Mouse (Mus musculus): Measurements from ENCODE around the gene Txndc17.

Gene Txndc17

DNA sequence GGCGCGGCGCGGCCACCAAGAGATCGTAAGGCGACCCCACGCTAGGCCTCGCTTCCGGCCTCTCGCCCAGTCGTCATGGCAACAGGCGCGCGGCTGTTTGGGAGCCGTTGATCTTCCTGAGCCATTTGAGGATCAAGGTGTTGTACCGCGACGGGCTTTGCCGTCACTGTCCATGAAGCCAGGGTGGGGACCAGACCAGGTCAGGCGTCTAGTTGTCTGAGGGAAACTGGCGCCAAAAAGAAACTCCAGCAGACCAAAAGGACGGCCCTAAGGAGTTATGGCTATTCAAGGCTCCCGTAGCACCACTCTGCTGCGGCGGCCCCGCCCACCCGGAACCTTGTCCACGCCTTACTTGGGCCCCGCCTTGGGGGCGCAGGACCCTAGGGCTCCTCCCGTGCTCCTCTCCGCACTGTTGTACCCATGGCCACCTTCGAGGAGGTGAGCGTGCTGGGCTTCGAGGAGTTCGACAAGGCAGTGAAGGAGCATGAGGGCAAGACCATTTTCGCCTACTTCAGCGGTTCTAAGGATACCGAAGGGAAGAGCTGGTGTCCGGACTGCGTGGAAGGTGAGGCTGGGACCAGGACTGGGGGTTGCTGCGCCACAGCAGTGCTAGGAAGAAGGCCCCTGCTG lies at the start of gene Txndc17, which contains the start of gene 4933427D14Rik:
Gene Txndc17 (plus strand): TSS at position 344 of the 630 bp plus-strand sequence.
Gene 4933427D14Rik (minus strand): TSS at position 256 of the 630 bp plus-strand sequence.
- under 1% methylated on average over 42 of the region's 42 CpGs for WGBS

DNA sequence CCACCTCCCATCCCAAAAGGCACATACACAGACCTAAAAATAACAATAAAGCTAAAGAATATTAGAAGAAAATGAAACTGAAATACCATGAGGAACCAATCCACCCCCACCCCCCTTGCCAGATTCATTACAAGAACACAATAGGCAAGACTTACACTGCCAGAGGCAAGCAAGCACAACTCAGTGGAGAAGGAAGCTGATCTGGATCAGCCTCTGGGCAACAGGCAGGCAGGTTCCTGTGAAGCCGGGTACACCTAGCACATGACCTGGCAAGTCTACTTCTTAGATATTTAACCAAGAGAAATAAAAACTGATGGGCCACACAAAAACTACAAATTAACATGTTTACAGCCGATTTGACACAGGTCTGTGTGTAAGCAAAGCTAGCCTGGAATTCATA lies 44.1 kb upstream of the Txndc17 start:
- 91% methylated on average over 2 of the region's 2 CpGs for WGBS

DNA sequence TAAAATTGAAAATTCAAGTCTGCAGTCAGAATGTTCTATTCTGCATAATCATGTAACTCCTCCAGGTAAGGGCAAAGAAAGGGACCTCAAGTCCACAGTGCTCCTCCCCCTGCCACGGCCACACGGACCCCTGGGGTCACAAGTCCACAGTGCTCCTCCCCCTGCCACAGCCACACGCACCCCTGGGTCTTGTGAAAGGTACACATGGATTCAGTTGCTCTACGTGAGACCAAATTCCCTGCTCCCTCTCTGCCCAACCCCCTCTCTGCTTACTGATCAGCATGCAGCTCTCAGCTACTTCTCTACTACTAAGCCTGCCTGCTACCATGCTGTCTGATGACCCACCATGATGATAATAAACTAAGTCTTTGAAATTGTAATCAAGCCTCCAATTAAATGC lies 37.5 kb upstream of the Txndc17 start:
- WGBS = 97% methylated on average over 4 of the region's 4 CpGs

DNA sequence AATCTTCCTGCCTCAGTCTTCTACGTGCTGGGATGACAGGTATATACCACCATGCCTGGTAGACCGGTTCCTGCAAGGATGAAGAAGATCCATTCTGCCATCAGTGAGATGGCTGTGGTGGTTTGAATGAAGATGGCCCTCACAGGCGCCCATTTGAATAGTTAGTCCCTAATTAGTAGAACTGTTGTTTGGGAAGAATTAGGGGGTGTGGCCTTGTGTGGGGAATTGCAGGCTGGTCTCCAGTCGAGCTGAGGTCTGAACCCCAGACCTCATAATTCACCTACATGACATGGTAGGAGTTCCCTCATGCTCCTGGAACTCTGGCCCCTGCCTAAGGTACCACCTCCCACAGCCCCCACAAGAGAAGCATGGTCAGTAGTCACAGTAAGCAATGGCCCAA lies 35.4 kb upstream of the Txndc17 start:
- 77% methylated on average over 4 of the region's 4 CpGs for WGBS

DNA sequence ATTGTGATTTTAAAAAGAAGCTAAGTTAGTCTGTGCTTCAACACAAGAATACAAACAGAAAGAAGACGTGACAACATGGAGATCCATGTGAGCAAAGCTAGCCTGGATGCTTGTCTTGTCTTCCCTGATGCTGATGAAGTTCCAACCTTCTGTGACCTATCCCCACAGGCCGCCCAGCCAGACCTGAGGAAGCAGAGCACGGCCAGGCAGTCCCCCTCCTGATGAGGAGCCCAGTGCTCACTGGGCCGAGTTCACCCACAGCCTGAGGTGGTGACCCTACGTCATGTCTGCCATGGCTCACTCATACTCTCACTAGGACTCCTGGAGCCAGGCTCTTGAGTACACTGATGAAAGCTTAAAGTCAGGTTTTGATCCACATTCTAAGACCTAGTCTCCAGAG lies 33.8 kb upstream of the Txndc17 start:
- 90% methylated on average over 5 of the region's 5 CpGs for WGBS

DNA sequence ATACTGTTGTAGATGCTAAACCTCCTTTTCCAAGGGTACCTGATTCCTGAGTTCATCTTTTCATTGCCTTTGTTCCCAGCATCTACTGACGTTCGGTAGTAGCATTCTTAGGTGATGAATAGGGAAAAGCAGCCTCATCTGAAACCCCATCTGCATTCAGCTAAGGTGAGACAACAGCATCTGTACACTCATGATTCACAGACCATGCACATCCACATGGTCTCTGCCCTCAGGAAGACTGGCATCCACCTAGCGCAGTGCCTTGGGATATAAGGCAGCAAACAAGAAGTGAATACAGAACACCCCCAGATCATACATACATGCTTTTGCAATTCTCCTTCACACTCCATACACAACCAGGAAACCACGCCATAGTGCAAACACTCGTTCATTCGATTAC lies 32.6 kb upstream of the Txndc17 start:
- WGBS = 92% methylated on average over 6 of the region's 6 CpGs

DNA sequence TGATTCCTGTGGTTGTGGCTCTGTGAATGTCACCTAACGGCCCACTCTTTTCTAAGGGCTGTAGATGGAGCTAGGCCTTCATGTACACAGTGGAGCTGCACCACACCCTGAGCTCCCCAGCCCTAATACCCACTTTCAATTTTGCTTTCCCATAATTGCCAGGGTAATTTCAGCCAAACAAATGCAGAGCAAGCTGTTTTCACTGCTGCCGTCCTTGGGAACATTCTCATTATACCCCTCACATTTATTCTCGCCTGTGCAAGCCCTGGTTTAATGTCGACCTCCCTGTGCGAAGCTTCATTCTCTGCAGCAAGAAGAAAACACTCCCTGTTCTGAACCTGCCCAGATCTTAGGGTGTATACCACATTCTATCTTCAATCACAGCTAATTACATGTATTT lies 31.4 kb upstream of the Txndc17 start:
- 63% methylated on average over 5 of the region's 5 CpGs for WGBS

DNA sequence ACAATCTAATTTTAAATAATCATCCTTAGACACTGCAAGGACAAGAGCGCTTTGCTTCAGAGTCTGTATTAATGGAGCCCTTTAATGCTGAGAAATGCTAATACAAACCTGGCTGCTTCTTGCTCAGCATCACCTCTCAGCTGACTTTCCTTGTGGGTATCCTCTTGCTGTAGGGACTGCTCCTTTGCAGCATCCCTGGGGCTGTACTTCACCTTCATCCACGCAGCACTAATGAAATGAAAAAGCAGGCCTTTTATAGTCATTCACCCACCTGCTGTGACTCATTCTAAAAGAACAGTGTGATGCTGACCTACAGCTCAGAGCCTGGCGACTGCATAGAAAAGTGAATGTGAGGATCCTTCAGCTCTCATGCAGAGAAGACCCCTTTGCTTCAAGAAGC lies 30.8 kb upstream of the Txndc17 start:
- 53% methylated on average over 3 of the region's 3 CpGs for WGBS

DNA sequence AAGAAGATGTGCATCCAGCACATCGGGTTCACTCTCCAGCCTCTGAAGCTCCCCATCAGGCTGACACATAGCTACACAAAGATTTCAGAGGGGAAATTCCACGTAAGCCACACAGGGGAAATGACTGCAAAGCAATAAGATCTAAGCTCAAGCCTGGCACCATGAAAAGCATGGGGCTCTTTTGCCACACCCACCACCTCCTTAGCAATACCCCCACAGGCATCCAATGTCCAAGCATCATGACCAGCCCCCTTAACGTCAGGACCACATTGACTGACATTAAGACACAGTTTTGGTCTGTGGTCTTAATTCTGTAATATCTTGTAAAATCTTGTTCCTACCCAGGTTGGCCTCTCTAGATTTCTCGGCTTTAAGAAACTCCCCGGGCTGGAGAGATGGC lies 26.8 kb upstream of the Txndc17 start:
- WGBS = 93% methylated on average over 5 of the region's 5 CpGs

DNA sequence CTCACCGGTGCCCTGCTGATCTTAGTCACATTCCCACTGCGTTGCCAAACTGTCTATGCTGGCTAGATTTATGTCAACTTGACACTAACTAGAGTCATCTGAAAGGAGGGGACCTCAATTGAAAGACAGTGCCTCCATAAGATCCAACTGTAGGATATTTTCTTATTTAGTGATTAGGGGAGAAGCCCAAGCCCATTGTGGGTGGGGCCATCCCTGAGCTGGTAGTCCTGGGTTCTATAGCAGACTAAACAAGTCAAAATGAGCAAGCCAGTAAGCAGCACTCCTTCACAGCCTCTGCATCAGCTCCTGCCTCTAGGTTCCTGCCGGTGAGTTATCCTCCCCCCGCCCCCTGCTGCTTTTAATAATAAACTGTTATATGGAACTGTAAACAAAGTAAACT lies 26.2 kb upstream of the Txndc17 start:
- WGBS = 82% methylated on average over 4 of the region's 4 CpGs

DNA sequence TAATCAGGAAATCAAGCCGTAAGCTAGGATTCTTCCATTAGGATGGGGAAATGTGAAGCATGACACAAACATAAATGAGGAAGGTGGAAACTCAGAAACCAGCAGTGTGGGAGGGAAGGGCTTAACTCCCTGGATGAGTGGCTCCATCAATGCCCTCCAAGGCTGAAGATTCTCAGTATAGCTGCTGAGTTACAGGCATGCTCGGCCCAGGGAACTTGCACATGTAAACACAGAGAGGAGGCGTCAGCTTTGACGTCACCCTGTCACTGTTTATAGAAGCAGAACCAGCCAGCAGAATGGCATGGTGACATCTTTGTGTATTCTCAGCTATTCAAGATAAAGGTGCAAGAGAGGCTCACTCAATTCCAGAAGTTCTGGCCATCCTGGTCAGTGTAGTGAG lies 23.1 kb upstream of the Txndc17 start:
- WGBS = 57% methylated on average over 4 of the region's 4 CpGs

DNA sequence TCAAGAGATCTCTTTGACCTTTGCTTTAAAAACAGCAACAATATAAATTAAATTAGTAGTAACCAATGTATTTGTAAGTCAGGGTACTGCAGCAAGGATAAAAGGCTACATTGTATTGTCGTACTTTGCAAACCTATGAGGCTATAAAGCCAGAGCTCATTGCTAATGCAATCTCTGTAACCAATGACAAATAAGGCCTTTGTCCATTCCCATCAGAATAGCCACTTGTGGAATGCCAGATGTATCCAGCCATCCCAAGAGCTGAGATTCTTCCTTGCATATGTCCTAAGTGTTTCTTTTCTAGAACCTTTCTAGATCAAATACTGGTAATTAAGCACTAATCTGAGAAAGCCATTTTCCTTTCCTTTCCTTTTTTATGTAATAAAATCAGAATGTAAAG lies 16.5 kb upstream of the Txndc17 start:
- WGBS = 72% methylated on average over 1 of the region's 1 CpGs

DNA sequence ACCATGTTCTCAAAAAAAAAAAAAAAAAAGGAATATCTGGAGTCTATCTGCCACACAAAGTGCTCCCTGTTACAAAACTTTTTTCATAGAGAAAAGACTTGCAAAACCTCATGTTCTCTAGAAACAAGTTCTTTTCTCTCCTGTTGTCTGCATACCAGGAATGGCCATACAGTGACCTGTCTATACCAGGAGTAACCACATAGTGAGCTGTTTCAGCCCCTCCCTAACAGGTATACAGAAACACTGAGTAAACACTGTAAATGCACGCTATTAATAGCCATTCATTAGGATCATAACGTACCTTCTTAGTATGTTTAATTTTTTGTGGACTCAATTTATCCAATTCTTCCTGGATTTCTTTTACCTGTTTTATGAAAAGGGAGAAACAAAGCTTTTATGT lies 13.1 kb upstream of the Txndc17 start:
- WGBS = 84% methylated on average over 2 of the region's 2 CpGs

DNA sequence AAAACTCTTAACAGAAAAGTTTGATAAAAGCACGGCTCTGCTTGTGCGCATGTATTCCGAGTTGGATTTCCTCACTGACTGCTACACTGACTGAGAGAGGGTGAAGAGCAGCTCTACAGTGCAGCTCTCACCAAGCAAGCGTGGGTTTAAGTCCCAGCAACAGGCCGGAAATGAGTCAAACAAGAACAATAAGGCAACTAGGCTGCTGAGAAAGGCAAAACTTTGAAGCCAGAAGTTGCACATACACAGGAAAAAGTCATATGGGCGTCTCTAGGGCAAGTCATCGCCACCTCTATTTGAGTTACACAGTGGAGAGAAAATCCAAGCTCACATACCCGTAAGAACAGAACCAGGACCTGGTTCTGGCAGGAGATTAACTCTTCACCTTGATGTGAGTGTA lies 10.8 kb upstream of the Txndc17 start:
- 62% methylated on average over 8 of the region's 8 CpGs for WGBS

DNA sequence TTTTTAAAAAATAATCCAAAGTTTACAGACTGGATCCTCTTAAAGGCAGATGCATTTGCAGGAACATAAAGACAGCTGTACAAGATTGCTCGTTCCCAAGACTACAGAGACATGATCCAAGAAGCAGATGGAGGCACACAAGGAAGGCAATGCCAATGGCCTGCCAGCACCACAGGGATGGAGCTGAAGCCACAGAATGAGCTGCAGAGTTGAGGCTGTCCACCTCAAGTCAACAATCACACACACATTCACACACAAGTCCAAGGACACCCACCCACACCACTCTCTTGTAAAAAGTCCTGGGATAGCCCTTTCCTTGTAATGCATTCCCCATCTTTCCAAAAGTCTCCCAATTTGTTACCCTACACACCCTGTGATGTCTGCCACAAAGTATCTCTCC lies 3.9 kb upstream of the Txndc17 start:
- WGBS = 34% methylated on average over 1 of the region's 1 CpGs

DNA sequence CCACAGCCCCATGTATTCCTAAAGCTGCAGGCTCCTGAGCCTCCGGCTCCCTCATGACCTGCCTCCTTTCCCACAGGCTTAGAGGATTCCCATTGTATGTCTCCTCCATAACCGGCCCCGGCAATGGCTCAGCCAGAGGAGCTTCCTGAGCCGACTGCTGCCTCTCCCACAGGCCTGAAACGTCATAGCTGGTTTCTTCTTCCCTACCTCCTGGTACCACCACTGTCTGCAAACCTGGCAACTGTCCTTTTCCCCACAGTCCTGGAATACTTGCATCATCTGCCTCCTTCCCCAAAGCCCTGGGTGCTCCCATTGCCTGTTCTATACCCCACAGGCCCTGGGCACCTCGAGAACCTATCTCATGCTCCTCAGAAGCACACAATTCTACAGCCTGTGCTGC lies 2.1 kb upstream of the Txndc17 start:
- WGBS = 50% methylated on average over 6 of the region's 6 CpGs

DNA sequence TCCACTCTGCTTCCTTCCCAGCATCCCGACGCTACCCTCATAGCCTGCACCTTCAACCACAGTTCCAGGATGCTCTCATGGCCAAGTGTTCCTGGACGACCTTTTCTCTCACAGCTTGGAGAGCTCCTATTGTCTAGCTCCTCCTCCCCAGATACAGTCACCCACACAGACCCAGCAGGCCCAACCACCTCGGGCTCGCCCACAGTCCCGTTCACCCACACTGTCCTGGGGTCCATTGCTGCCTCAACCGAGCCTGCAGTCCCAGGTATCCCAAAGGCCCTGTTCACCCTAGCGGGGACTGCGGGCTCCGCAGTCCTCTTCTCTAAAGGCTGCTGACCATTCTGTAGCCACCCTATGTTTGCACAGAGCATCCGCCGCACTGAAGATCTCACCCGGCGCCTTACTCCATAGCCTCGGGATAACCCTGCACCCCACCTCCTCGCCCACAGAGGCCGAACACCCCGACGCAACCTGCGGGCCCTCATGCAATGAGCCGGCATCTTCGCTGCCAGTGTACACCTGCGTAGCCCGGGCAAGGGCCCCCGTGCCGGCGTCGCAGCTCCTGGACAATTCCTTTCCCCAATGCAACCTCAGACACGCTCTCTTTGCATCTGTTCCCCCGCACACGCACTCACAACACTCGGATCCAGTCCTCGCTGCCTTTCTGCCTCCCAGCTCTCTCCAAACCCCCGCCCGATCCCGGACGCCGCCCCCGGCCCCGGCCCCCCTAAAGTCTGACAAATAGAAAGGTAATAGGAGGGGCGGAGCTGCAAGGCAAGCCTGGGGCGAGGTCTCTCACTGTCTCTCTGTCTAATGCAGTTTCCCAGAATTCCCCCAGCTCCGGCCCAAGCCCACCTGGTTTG lies 775 bp upstream of the Txndc17 start, which contains the start of gene Gm43951:
Gene Gm43951 (minus strand): TSS at position 500 of the 863 bp plus-strand sequence.
- under 1% methylated on average over 43 of the region's 43 CpGs for WGBS

DNA sequence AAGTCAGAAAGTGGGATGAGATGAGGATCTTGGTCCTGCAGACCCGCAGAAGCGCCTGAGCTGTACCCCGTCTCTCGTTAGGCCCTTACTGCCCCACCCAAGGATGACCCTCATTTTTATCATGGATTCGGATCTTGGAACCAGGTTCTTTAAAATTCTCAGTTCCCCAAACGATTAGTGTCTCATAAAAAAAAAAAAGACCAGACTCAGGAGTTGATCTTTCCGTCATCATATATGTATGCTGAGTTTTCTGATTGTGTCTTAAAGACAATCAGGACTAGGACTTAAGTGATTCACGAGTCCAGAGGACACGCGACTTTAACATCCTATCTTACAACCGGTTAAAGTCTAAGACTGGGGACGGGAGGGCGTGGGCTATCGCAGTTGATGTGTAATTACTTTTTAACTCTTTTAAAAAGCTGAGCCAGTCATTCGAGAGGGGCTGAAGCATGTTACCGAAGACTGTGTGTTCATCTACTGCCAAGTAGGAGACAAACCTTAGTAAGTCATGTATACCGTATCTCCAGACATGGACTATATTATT lies 559 bp downstream of the Txndc17 start:
- WGBS = 6% methylated on average over 17 of the region's 17 CpGs

DNA sequence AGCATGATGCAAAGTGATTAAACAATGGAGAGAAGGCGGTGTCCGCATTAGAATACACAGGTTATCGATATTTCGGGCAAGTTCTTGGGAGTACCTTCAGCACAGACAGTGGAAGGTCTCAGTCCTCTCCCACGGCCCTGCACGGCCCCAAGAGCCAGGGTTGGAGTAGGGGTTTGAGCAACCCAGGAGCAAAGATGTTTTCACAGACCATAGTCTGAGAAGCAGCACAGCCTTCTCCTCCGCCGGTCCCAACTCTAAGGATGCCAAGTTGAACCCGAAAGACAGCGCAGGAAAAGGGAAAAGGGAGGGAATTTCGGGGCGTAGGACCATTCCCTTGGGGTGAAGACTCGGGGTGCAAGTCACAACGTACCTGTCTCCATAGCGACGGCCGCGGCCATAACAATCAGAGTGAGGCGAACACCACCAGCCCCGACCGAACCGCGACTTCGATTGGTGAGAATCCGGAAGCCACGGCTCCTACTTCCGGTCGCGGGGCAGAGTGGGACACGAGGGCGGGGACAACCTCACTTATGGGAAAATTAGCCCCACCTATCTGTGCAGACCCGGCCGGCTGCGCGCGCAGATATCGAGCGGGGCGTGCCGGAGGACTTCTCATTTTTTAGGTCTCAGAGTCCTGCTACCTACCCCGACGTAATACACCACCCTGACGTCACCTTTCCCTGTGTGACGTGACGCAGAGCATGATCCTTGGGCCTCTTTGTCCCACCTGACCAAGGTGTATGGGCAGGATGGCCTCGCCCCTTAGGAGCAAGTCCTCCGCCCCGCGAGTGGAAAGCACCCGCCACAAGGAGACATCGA lies 7.5 kb downstream of the Txndc17 start:
- under 1% methylated on average over 51 of the region's 51 CpGs for WGBS

DNA sequence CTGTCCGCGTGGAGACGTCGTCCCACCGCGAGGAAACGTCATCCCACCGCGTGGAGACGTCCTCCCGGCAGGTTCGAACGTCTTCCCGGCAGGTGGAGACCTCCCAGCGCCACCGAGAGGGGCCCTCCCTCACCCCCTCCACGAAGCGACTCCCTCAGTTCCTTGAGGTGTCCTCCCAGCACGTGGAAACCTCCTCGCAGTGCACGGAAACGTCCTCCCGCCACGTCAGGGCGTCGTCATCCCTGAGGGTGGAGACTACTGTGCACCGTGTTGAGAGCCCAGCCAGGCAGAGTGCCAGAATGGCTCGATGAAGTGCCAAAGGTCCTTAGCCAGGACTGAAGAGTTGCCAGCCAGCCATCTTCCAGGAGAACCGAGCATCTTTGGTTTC lies 8.1 kb downstream of the Txndc17 start, which contains the start of gene Med31:
Gene Med31 (minus strand): TSS at position 183 of the 388 bp plus-strand sequence.
- WGBS = 1% methylated on average over 29 of the region's 29 CpGs

DNA sequence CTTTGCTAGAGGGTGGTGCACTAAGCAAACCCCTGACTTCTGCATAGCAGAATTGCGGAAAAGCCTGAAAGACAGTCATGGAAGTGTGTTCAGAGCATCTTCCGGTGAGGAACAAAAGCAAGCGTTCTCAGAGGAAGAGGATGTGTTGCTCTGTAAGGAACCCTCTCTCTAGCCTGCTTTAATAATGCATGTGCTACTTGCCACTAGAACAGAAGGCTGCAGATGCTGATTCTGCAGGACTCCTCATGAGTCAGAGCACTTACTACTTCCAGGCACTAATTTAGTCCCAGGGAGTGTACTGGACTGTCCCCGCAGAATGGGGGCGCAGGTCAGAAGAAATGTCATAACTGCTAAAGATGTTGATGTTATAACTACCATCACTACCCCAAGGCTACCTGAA lies 9.8 kb downstream of the Txndc17 start:
- WGBS = 49% methylated on average over 5 of the region's 5 CpGs

DNA sequence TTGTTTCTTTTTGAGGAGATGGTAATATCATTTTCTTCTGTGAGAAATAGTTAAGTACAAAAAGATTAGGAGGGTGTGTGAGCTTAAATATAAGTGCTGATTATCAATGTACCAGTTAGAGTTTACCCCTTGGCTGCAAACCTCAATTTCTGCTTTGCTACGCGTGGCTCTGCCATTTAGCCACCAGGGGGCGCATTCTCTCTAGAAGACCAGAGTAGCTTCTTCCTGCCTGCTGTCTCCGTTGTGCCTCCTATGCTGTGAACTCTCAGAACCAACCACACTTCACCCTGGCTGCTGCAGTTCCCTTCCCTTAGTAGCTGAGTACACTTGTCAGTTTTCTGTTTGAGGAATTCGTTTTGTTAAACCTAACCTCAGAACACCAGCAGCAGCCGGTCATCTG lies 13.9 kb downstream of the Txndc17 start:
- WGBS = 18% methylated on average over 6 of the region's 6 CpGs

Measured in cerebral cortex, adult 2 months (tissue).